In the genomic region with DNA sequence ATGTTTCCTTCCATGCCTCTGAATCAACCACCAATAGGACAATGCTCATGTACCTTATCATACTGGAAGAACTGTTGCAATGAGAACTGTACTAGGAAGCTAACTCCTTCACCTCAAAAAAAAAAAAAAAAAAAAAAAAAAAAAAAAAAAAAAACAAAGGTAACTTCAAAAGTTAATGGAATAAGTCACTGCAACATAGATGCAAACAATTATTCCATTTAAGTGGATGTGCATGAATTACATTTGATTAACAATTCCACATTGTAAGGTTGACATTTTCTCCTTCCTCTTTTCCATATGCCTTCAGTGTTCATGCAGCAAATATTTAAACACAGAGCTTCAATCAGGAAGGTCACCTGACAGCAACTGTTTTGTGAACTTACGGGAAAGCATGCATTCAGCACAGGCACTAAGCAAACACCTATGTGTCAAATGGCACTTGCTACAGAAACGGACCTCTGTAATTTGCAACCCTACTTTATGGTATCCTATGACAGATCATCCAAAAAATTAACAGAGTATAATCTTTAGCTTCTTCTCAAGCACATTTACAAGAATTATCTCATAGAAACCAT, we compare ENCODE assay signal across 9 mouse cellular contexts. TPM values are rescaled to one million over a fixed set of nuclear protein-coding genes. Genes with fewer than 3 reads are reported as not detected.
A peak's percentile ranks its signal among the peaks of the same experiment; 100 is the strongest.
DNase-seq lines count a peak whose midpoint lies in the region; ATAC-seq lines count a peak whose summit lies in the region.
"Had no signal": no experiment of that assay in that cellular context is flagged by ENCODE, and none has a peak within 500 bp of the region (broad histone marks: within the 10 kb centered on the region; RNA-seq: fewer than 3 reads in every experiment).

No protein-coding gene starts in this region.

- no peak for ATAC-seq in embryonic facial prominence, embryonic 14.5 days (ENCODE audit: low read depth)
- no peak for ATAC-seq in kidney, embryonic 15.5 days (replicated peaks; ENCODE audit: low FRiP score)
- no peak for ATAC-seq in liver, embryonic 13.5 days (ENCODE audit: low read depth)

- WGBS in embryonic facial prominence, embryonic 14.5 days, result 45% methylated on average over 2 of the region's 2 CpGs
- 54% methylated on average over 2 of the region's 2 CpGs for WGBS in embryonic facial prominence, embryonic 10.5 days
- 30% methylated on average over 2 of the region's 2 CpGs for WGBS in kidney, embryonic 15.5 days
- WGBS in liver, embryonic 13.5 days (ENCODE audit: insufficient replicate concordance), result 36% methylated on average over 2 of the region's 2 CpGs

- H3K27ac ChIP-seq in embryonic facial prominence, embryonic 14.5 days (replicated peaks; ENCODE audit: low read depth, low read length), result no peak overlapping the region
- H3K27ac ChIP-seq in embryonic facial prominence, embryonic 10.5 days (replicated peaks), result no peak overlapping the region
- H3K27ac ChIP-seq in kidney, embryonic 15.5 days, result no peak overlapping the region
- no peak overlapping the region for H3K27ac ChIP-seq in liver, embryonic 13.5 days

- H3K4me1 ChIP-seq in embryonic facial prominence, embryonic 14.5 days (ENCODE audit: control insufficient read depth, insufficient read depth, low read length), result peaks cover 10% of the 10 kb centered on the region
- H3K4me1 ChIP-seq in embryonic facial prominence, embryonic 10.5 days, result peaks cover 29% of the 10 kb centered on the region
- H3K4me1 ChIP-seq in kidney, embryonic 15.5 days, result peaks cover 16% of the 10 kb centered on the region
- H3K4me1 ChIP-seq in liver, embryonic 13.5 days (replicated peaks), result peaks cover 37% of the 10 kb centered on the region

- H3K4me2 ChIP-seq in embryonic facial prominence, embryonic 14.5 days (ENCODE audit: low read depth, low read length), result peak overlapping the region; percentile 28; the same call in 1 of the 2 replicates
- H3K4me2 ChIP-seq in kidney, embryonic 15.5 days, result 0 out of 2 replicates have a peak overlapping the region, but pooled peaks have one; percentile 7
- H3K4me2 ChIP-seq in liver, embryonic 13.5 days, result peak overlapping the region; percentile 29; the same call in 1 of the 2 replicates

- no peak overlapping the region for H3K4me3 ChIP-seq in embryonic facial prominence, embryonic 14.5 days (ENCODE audit: low read depth, low read length)
- H3K4me3 ChIP-seq in embryonic facial prominence, embryonic 10.5 days, result no peak overlapping the region
- no peak overlapping the region for H3K4me3 ChIP-seq in kidney, embryonic 15.5 days (replicated peaks)
- no peak overlapping the region for H3K4me3 ChIP-seq in liver, embryonic 13.5 days (replicated peaks)

- H3K9ac ChIP-seq in embryonic facial prominence, embryonic 14.5 days (ENCODE audit: low read depth, low read length), result no peak overlapping the region
- no peak overlapping the region for H3K9ac ChIP-seq in kidney, embryonic 15.5 days
- H3K9ac ChIP-seq in liver, embryonic 13.5 days, result peak overlapping the region; percentile 31; the same call in 1 of the 2 replicates

- no peak for DNase-seq in embryonic facial prominence, embryonic 14.5 days (ENCODE audit: low spot score)
- DNase-seq in embryonic facial prominence, embryonic 10.5 days (ENCODE audit: low spot score), result no peak
- DNase-seq in kidney, adult 8-10 months, result no peak
- peak; percentile 35 for DNase-seq in A20 (ENCODE audit: low read depth, low spot score)
- no peak for DNase-seq in liver, embryonic 13.5 days
- no peak for DNase-seq in gastrocnemius, adult 8-10 months (ENCODE audit: low spot score in 2 of 2)
- no peak for DNase-seq in c-Kit-positive CD71-positive TER-119-positive erythroid progenitor cells, embryonic 14.5 days (ENCODE audit: low spot score)
- DNase-seq: right cerebral cortex, postnatal 14 days had no signal

- no peaks in the 10 kb centered on the region for H3K36me3 ChIP-seq in embryonic facial prominence, embryonic 14.5 days (ENCODE audit: control insufficient read depth, insufficient read depth, low read length)
- no peaks in the 10 kb centered on the region for H3K36me3 ChIP-seq in embryonic facial prominence, embryonic 10.5 days (replicated peaks)
- no peaks in the 10 kb centered on the region for H3K36me3 ChIP-seq in kidney, embryonic 15.5 days
- no peaks in the 10 kb centered on the region for H3K36me3 ChIP-seq in liver, embryonic 13.5 days

- no peaks in the 10 kb centered on the region for H3K9me3 ChIP-seq in embryonic facial prominence, embryonic 14.5 days (ENCODE audit: control insufficient read depth, low read length)
- H3K9me3 ChIP-seq in embryonic facial prominence, embryonic 10.5 days, result no peaks in the 10 kb centered on the region
- no peaks in the 10 kb centered on the region for H3K9me3 ChIP-seq in kidney, embryonic 15.5 days (replicated peaks)
- H3K9me3 ChIP-seq in liver, embryonic 13.5 days (replicated peaks), result no peaks in the 10 kb centered on the region

- H3K27me3 ChIP-seq in embryonic facial prominence, embryonic 14.5 days (replicated peaks; ENCODE audit: control insufficient read depth, insufficient read depth, low read length), result no peaks in the 10 kb centered on the region
- peaks cover 13% of the 10 kb centered on the region for H3K27me3 ChIP-seq in embryonic facial prominence, embryonic 10.5 days (replicated peaks; ENCODE audit: low read depth, poor library complexity, severe bottlenecking)
- H3K27me3 ChIP-seq in kidney, embryonic 15.5 days, result no peaks in the 10 kb centered on the region
- no peaks in the 10 kb centered on the region for H3K27me3 ChIP-seq in liver, embryonic 13.5 days

RNA-seq across cellular contexts. Expression of gene Hipk3, which starts 2.9 kb away (rescaled TPM):
- polyA plus RNA-seq in embryonic facial prominence, embryonic 14.5 days (2014; fragmentation: Nextera tagmentation; extraction: Ambion mirVana), result 29.7 and 33.1 TPM in 2 replicates
- polyA plus RNA-seq in embryonic facial prominence, embryonic 10.5 days (2016; fragmentation: Nextera tagmentation; extraction: Ambion mirVana), result 9.5 and 10.6 TPM in 2 replicates
- polyA plus RNA-seq in kidney, embryonic 15.5 days (2015; fragmentation: Nextera tagmentation; extraction: Ambion mirVana), result 12.1 and 12.4 TPM in 2 replicates
- 5.3 and 7.5 TPM in 2 replicates for polyA plus RNA-seq in liver, embryonic 13.5 days (2015; fragmentation: Nextera tagmentation; extraction: Ambion mirVana)
- total RNA-seq in gastrocnemius, adult 8-10 months (2022), result 100 to 1,000 TPM; 264 to 309 (median 281) TPM
